Mouse (Mus musculus) midbrain, embryonic 12.5 days (tissue): ENCODE data around the gene Suds3. TPM values are rescaled to one million over a fixed set of nuclear protein-coding genes. Genes with fewer than 3 reads are reported as not detected.

Experiments used
- ATAC-seq: fragments of 200-750 bp; cut with Nextera tagmentation; 2 replicates; pipeline ENCODE4 v1.8.0; 2017; ENCODE audit warnings: low read depth, moderate TSS enrichment, moderate library complexity; ENCODE audit not compliant: low FRiP score
- H3K27ac ChIP-seq: fragments of 300-500 bp; sonication (generic); replicated peaks from 2 replicates; pipeline ENCODE4 v1.5.1; 2016; ENCODE audit warnings: mild to moderate bottlenecking
- H3K27me3 ChIP-seq: fragments of 300-500 bp; sonication (generic); 2 replicates; pipeline ENCODE4 v1.6.1; 2016; ENCODE audit warnings: mild to moderate bottlenecking
- H3K36me3 ChIP-seq: fragments of 300-500 bp; sonication (generic); 2 replicates; pipeline ENCODE4 v1.6.1; 2016
- H3K4me1 ChIP-seq: fragments of 300-500 bp; sonication (generic); 2 replicates; pipeline ENCODE4 v1.6.1; 2016
- H3K4me2 ChIP-seq: fragments of 300-500 bp; sonication (generic); replicated peaks from 2 replicates; pipeline ENCODE4 v1.6.1; 2016; ENCODE audit warnings: mild to moderate bottlenecking, moderate library complexity
- H3K4me3 ChIP-seq: fragments of 300-500 bp; sonication (generic); 2 replicates; pipeline ENCODE4 v1.5.1; 2016; ENCODE audit warnings: mild to moderate bottlenecking
- H3K9ac ChIP-seq: fragments of 300-500 bp; sonication (generic); replicated peaks from 2 replicates; pipeline ENCODE4 v1.6.1; 2016; ENCODE audit warnings: mild to moderate bottlenecking, moderate library complexity
- H3K9me3 ChIP-seq: fragments of 300-500 bp; sonication (generic); 2 replicates; pipeline ENCODE4 v1.6.1; 2016; ENCODE audit warnings: mild to moderate bottlenecking
- WGBS: fragments of 180-500 bp; shearing (Covaris S2); methylation state at CpG from one replicate; pipeline ENCODE4 v1.1.7; 2016; 5-methylcytosine and 5-hydroxymethylcytosine counted together
- polyA plus RNA-seq: library from polyadenylated mRNA; unstranded; fragments of >200 nt; fragmentation: Nextera tagmentation; extraction: Ambion mirVana; gene quantifications from 2 replicates; pipeline ENCODE4 v1.2.1, GENCODE M21; 2016

Suds3 gene
- polyA plus RNA-seq, 1 experiment from 2014 or later = 118 TPM

GRCm38 (mm10) chr5:117119777-117120488 lies 4.0 kb upstream of the Suds3 start, which contains the start of gene Taok3:
Gene Taok3, plus strand, starts transcription at chr5:117120129.
- Histone ChIP-seq H3K27ac (no peak within 1 kb of the TSS), H3K9ac (peak within 1 kb of the TSS; percentile 71), H3K4me1 (peaks cover 15% of the 10 kb centered on the region), H3K9me3 (no peaks in the 10 kb centered on the region), H3K27me3 (peaks cover 18% of the 10 kb centered on the region), H3K36me3 (no peaks in the 10 kb centered on the region), H3K4me3 (peak within 1 kb of the TSS; percentile 63), H3K4me2 (peak within 1 kb of the TSS; percentile 92)
- 0% methylated on average over 68 of the region's 74 CpGs for WGBS
- ATAC-seq = peak; percentile 90

- Histone ChIP-seq H3K4me3 (no peak overlapping the region), H3K4me1 (peaks cover 20% of the 10 kb centered on the region), H3K36me3 (no peaks in the 10 kb centered on the region), H3K27me3 (peaks cover 18% of the 10 kb centered on the region), H3K9me3 (no peaks in the 10 kb centered on the region), H3K9ac (no peak overlapping the region), H3K4me2 (peak overlapping the region; percentile 92; the same call in 1 of the 2 replicates), H3K27ac (no peak overlapping the region)
- ATAC-seq = no peak
- 58% methylated on average over 8 of the region's 8 CpGs for whole genome bisulfite sequencing
These were observed 2.9 kb upstream of the Suds3 start for GRCm38 (mm10) chr5:117118850-117119249.

- H3K9ac ChIP-seq = no peak overlapping the region
- H3K4me2 ChIP-seq = no peak overlapping the region
- H3K27me3 ChIP-seq = peaks cover 18% of the 10 kb centered on the region
- peaks cover 6% of the 10 kb centered on the region for H3K36me3 ChIP-seq
- ATAC-seq = no peak
- no peaks in the 10 kb centered on the region for H3K9me3 ChIP-seq
- H3K27ac ChIP-seq = no peak overlapping the region
- peaks cover 20% of the 10 kb centered on the region for H3K4me1 ChIP-seq
- WGBS = 85% methylated on average over 2 of the region's 2 CpGs
- no peak overlapping the region for H3K4me3 ChIP-seq
These were observed 2.3 kb upstream of the Suds3 start for GRCm38 (mm10) chr5:117118220-117118619.

- H3K9me3 ChIP-seq = no peaks in the 10 kb centered on the region
- H3K27me3 ChIP-seq = peaks cover 18% of the 10 kb centered on the region
- peaks cover 20% of the 10 kb centered on the region for H3K4me1 ChIP-seq
- H3K36me3 ChIP-seq = peaks cover 10% of the 10 kb centered on the region
- H3K9ac ChIP-seq = no peak overlapping the region
- 79% methylated on average over 7 of the region's 7 CpGs for WGBS
- no peak for ATAC-seq
- no peak overlapping the region for H3K4me2 ChIP-seq
- no peak overlapping the region for H3K27ac ChIP-seq
- no peak overlapping the region for H3K4me3 ChIP-seq
These were observed 1.8 kb upstream of the Suds3 start for GRCm38 (mm10) chr5:117117716-117118115.

GRCm38 (mm10) chr5:117117241-117117640 lies 1.3 kb upstream of the Suds3 start:
- no peak for ATAC-seq
- H3K27me3 ChIP-seq = peaks cover 16% of the 10 kb centered on the region
- no peaks in the 10 kb centered on the region for H3K9me3 ChIP-seq
- H3K4me2 ChIP-seq = no peak overlapping the region
- 89% methylated on average over 2 of the region's 2 CpGs for WGBS
- H3K4me3 ChIP-seq = no peak overlapping the region
- H3K27ac ChIP-seq = no peak overlapping the region
- H3K4me1 ChIP-seq = peaks cover 20% of the 10 kb centered on the region
- no peak overlapping the region for H3K9ac ChIP-seq
- peaks cover 15% of the 10 kb centered on the region for H3K36me3 ChIP-seq

GRCm38 (mm10) chr5:117116660-117117059 lies 747 bp upstream of the Suds3 start:
- Histone ChIP-seq H3K36me3 (peaks cover 21% of the 10 kb centered on the region), H3K4me3 (no peak overlapping the region), H3K9ac (no peak overlapping the region), H3K9me3 (no peaks in the 10 kb centered on the region), H3K4me2 (no peak overlapping the region), H3K27ac (no peak overlapping the region), H3K4me1 (peaks cover 18% of the 10 kb centered on the region), H3K27me3 (peaks cover 12% of the 10 kb centered on the region)
- ATAC-seq = no peak
- 79% methylated on average over 2 of the region's 2 CpGs for WGBS

GRCm38 (mm10) chr5:117115193-117115767 lies 633 bp downstream of the Suds3 start:
- peak overlapping the region; percentile 96 for H3K4me3 ChIP-seq
- H3K27ac ChIP-seq = peak overlapping the region; percentile 85
- no peaks in the 10 kb centered on the region for H3K9me3 ChIP-seq
- under 1% methylated on average over 42 of the region's 43 CpGs for WGBS
- peak; percentile 31; the same call in 1 of the 2 replicates for ATAC-seq
- H3K4me2 ChIP-seq = peak overlapping the region; percentile 96
- 0 out of 2 replicates have a peak, but pooled peaks cover 5% of the 10 kb centered on the region for H3K4me1 ChIP-seq
- peak overlapping the region; percentile 89 for H3K9ac ChIP-seq
- no peaks in the 10 kb centered on the region for H3K27me3 ChIP-seq
- peaks cover 34% of the 10 kb centered on the region for H3K36me3 ChIP-seq

GRCm38 (mm10) chr5:117114581-117115192 lies 1.2 kb downstream of the Suds3 start:
- H3K9me3 ChIP-seq = no peaks in the 10 kb centered on the region
- peak overlapping the region; percentile 96 for H3K4me3 ChIP-seq
- H3K4me1 ChIP-seq = 0 out of 2 replicates have a peak, but pooled peaks cover 5% of the 10 kb centered on the region
- no peaks in the 10 kb centered on the region for H3K27me3 ChIP-seq
- peaks cover 39% of the 10 kb centered on the region for H3K36me3 ChIP-seq
- no peak for ATAC-seq
- peak overlapping the region; percentile 85 for H3K27ac ChIP-seq
- peak overlapping the region; percentile 89 for H3K9ac ChIP-seq
- peak overlapping the region; percentile 96 for H3K4me2 ChIP-seq
- 4% methylated on average over 16 of the region's 16 CpGs for WGBS

- no peak for ATAC-seq
- H3K9me3 ChIP-seq = no peaks in the 10 kb centered on the region
- H3K27ac ChIP-seq = no peak overlapping the region
- WGBS = 93% methylated on average over 7 of the region's 7 CpGs
- no peaks in the 10 kb centered on the region for H3K27me3 ChIP-seq
- peaks cover 52% of the 10 kb centered on the region for H3K36me3 ChIP-seq
- no peak overlapping the region for H3K9ac ChIP-seq
- H3K4me2 ChIP-seq = no peak overlapping the region
- H3K4me1 ChIP-seq = 0 out of 2 replicates have a peak, but pooled peaks cover 5% of the 10 kb centered on the region
- no peak overlapping the region for H3K4me3 ChIP-seq
These were observed 2.6 kb downstream of the Suds3 start for GRCm38 (mm10) chr5:117113330-117113729.

- WGBS = 97% methylated on average over 7 of the region's 7 CpGs
- Histone ChIP-seq H3K4me2 (no peak overlapping the region), H3K4me1 (0 out of 2 replicates have a peak, but pooled peaks cover 5% of the 10 kb centered on the region), H3K9ac (no peak overlapping the region), H3K9me3 (no peaks in the 10 kb centered on the region), H3K27me3 (no peaks in the 10 kb centered on the region), H3K4me3 (no peak overlapping the region), H3K36me3 (peaks cover 68% of the 10 kb centered on the region), H3K27ac (no peak overlapping the region)
- ATAC-seq = no peak
These were observed 4.2 kb downstream of the Suds3 start for GRCm38 (mm10) chr5:117111774-117112112.

GRCm38 (mm10) chr5:117111064-117111773 lies 4.7 kb downstream of the Suds3 start:
- Histone ChIP-seq H3K9ac (no peak overlapping the region), H3K9me3 (no peaks in the 10 kb centered on the region), H3K27ac (no peak overlapping the region), H3K36me3 (peaks cover 73% of the 10 kb centered on the region), H3K4me2 (no peak overlapping the region), H3K4me1 (0 out of 2 replicates have a peak, but pooled peaks cover 5% of the 10 kb centered on the region), H3K4me3 (no peak overlapping the region), H3K27me3 (no peaks in the 10 kb centered on the region)
- ATAC-seq = no peak
- 92% methylated on average over 16 of the region's 16 CpGs for WGBS
